Mouse (Mus musculus) urinary bladder, postnatal 25 days (tissue): ENCODE data around the gene Dnal4.

Experiments
- DNase-seq: peaks from one replicate; pipeline ENCODE4 v3.0.0; 2022; ENCODE audit warnings: low spot score

The Dnal4 gene

DNA sequence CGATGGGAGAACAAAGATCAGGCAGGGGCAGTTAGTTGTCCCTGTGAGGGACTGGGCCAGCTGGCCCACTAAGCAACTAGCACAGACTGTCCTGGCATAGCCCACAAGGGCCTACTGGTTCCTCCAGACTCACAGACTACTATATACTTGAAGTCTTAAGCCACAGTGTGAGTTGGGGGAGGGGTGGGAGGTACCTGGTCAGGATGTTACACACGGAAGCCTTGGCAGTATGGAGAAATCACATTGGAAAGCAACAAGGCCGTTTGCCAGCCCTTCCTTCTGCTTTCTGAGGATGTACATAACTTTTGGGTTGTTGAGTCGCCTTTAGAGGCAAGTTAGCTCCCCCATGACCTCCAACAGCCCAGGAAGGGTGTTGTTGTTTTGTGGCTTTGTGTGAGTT, 44.0 kb downstream of the Dnal4 start:
- DNase-seq, result no peak

DNA sequence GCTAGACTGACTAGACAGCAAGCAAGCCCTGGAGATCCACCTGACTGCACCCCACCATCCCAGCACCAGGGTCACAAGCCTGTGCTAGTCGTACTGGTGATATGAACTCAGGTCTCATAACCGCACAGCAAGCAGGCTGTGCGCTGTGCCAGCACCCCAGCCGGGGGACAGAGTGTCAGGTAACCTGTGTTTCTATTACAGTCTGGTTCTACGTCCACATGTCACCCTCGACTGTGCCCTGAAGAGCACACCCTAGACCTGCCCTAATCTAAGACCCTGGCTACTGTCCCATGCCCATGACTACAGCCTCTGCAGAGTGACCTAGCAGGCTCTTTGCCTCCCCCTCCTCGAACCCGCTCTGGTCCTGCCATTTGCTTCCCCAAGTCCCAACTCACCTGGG, 44.5 kb downstream of the Dnal4 start:
- no peak for DNase-seq

DNA sequence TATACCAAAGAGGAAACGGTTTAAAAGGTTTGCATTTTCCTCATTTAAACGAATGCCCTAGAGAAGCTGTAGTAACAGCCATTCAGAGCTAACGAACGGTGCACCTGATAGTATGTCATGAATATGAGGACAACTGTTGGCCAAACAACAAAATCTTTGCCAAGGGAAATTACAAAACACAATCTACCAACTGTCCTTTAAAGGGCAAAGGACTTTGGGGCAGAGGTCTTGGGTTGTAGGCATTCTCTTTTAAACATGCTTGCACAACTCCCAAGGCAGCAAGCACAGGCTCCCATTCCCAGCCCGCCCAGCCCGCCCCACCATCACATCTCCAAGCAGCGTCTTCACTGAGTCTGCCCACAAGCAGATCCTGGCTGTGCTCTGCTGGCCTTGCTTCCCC, 46.1 kb downstream of the Dnal4 start:
- DNase-seq, result no peak

DNA sequence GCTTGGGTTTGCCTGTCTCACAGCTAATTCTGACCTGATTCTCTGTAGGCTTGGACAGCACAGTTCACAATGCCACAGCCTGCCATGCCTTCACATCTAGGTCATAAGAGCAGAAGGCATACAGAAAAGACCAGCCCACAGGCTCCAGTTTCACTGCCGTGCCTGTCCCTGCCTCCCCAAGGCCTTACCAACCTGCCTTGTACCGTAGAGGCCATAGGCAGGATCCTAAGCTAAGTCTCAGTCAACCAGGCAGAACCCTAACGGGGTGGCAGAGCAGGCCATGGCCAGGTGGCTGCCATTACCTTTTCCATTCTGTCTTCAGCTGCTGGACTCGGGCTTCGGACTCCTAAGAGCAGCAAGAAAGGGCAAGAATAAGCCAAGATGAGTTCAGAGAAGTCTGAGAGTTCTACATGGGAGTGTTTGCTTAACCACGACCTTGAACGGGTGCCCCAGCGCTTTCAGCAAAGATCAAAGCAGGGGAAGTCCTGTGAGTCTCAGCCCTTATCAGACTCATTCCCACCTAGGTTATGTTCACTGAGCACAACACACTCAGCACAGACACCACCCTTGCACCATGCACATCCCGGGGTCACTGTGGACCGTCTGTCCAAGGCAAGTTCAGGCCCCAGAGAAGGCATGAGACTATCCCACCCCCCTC, 48.8 kb downstream of the Dnal4 start:
- DNase-seq, result no peak

DNA sequence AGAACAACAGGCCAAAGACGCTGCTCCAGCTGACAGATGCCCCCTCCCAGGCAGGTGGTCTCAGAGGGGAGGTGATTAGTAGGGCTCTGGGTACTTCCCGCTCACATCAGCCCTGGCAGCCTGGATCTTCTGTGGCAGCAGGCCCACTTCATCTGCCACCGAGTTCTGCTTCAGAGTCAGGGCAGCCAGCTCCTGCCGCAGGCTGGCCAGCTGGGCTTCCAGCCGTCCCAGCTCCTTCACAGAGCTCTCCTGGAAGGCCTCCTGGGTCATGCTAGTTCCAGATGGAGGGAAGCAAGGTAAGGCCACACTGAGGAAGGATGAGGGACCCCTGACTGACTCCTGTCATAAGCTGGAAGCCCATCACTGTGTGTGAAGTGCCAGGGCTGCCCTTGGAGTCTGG, 49.3 kb downstream of the Dnal4 start:
- no peak for DNase-seq

DNA sequence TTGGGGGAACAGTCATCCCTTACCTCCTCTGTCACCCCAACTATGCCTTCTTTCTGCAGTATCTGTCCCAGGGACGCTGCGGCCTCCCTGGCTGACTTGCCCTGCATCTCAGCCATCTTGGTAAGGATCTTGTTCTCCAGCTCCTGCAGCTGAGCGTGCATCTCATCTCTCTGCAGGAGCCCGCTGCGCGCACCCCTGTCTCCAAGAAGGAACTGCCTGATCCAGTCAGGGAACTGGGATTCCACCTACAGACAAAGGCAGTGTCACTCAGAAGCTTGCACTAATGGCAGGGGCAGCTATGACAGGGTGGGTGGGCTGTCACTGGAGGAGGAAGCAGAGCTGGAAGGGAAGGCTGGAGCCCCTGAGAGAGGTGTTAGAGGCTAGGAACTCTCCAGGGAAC, 49.8 kb downstream of the Dnal4 start:
- no peak for DNase-seq

DNA sequence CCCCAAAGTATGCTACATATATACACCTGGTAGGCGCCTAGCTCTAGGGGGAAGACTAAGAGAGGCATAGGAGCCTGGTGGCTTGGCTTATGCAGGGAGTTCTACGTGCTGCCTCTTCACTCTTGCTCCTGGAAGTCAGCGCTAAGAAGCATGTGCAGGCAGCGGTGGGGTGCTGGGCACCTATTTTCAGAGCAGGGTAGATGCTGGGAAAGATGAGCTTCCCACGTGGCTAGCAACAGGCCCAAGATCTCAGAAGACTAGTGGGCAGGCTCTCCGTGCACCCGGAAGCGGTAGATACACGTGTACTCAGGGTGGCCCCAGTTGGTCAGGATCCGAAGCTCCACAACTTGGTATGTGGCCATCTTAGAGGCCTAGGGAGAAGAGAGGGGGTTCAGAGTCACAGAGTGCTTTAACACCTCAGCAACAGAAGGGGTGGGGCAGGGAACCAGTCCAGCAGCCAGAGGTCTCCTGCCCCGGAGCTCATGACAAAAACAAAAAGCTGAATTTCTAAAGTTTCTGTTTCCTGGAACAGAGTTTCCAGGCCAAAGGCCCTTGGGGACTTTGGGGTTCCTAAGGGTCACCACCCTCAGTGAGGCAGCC, 52.4 kb downstream of the Dnal4 start:
- no peak for DNase-seq

DNA sequence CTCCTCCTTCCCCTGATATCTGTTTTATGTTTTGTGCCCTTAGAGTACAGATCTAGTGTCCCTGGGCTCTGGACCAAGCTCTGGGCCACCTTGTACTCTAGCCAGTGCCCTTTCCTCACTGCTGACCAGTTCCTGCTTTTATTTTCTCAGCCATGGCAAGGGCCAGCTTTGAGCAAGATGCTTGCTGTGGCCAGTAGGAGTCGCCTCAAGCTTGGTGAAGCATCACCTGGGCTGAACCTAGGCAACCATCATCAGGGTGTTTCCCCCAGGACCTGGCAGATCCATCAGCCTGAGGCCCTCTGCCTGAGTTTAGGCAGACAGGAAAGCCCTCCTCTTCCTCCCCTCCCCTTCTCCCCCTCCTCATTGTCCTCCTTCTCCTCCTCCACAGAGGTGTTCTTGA, 54.2 kb downstream of the Dnal4 start:
- no peak for DNase-seq

DNA sequence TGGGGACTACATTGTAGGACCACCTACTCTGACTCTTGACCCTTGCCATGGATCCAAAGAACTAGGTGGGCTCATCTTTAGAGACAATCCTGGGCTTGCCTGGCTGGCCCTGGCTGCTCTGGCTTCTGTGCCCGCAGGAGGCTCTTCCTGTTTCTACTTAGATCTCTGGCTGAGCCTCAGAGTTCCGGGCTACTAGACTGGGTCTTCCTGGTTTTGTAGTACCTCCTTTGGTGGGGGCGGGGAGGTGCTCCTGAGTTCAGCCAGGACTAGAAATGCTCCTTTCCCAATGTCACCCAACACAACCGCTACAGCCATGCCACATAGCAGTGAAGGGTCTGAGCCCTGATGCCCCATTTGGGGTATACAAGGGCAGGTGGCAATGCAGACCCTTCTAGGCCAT, 56.9 kb downstream of the Dnal4 start:
- no peak for DNase-seq

DNA sequence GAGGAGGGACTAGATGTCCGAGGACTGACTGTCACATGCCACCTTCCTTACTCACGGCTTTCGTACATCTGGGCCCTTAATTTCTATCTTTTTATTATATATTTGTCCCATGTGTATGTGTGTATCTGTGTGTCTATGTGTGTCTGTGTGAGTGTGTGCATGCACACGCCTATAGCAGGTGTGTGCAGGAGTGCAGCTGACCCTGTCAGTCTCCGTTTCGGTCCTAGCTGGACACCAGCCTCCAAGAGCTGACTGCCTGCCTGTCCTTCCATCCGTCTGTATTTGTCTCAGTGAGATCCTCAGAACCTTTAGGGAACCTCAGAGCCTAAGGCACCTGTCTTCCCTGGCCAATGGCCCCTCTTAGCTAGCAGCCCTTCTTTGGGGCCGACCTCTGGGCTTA, 57.4 kb downstream of the Dnal4 start:
- DNase-seq, result no peak

DNA sequence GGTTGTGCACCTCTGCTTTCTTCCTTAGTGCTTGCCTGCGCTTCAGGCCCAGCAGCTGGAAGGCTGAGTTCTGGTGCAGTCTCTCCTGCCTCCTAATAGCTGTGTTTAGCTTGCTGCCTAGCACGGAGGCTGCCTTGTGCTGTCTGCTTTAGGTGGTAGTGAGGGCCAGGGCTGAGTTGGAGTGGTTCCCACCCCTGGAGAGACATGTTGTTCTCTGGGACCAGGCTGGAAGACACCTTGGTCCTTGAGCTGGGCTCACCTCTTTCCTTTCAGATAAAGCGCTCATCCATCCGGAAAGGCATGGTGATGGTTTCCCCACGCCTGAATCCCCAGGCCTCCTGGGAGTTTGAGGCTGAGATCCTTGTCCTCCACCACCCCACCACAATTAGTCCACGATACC, 60.9 kb downstream of the Dnal4 start:
- no peak for DNase-seq

DNA sequence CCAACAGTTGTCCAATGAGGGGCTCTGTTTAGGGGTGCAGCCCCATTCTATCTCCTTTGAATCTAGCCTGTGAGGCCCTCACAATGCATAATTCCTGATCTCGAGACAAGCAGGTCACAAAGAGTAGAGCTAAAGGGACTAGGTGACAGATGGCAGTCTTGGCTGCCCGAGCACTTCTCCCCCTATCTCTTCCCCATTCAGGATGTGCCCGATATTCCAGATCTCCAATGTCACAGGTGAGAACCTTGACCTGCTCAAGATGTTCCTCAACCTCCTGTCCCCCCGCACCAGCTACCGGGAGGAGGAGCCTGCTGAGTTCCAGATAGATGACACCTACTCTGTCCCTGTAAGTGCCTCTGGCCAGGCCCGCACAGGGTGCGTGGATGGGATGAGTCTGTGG, 62.0 kb downstream of the Dnal4 start:
- DNase-seq, result no peak
